Mouse (Mus musculus) heart, embryonic 16.5 days (tissue): Measurements from ENCODE around the gene Syce3. TPM values are rescaled to one million over a fixed set of nuclear protein-coding genes. Genes with fewer than 3 reads are reported as not detected.

Experiments used
- ATAC-seq: fragments of 200-750 bp; cut with Nextera tagmentation; replicated peaks from 2 replicates; pipeline ENCODE4 v1.8.0; 2017; ENCODE audit warnings: moderate number of reproducible peaks; ENCODE audit not compliant: insufficient read depth, low FRiP score; ENCODE audit errors: extremely low read depth
- H3K27ac ChIP-seq: fragments of 300-500 bp; sonication (generic); 2 replicates; pipeline ENCODE4 v1.5.1; 2014; ENCODE audit warnings: mild to moderate bottlenecking, low read length, control low read depth, moderate library complexity
- H3K27me3 ChIP-seq: fragments of 300-500 bp; sonication (generic); 2 replicates; pipeline ENCODE4 v1.6.1; 2014; ENCODE audit warnings: low read length, mixed read lengths; ENCODE audit not compliant: control insufficient read depth, insufficient read depth
- H3K36me3 ChIP-seq: fragments of 300-500 bp; sonication (generic); 2 replicates; pipeline ENCODE4 v1.6.1; 2014; ENCODE audit not compliant: control insufficient read depth, insufficient read depth
- H3K4me1 ChIP-seq: fragments of 300-500 bp; sonication (generic); 2 replicates; pipeline ENCODE4 v1.6.1; 2014; ENCODE audit warnings: low read length, mixed read lengths; ENCODE audit not compliant: control insufficient read depth, insufficient read depth
- H3K4me2 ChIP-seq: fragments of 300-500 bp; sonication (generic); 2 replicates; pipeline ENCODE4 v1.6.1; 2014; ENCODE audit warnings: low read depth, mild to moderate bottlenecking, control low read depth, low read length
- H3K4me3 ChIP-seq: fragments of 300-500 bp; sonication (generic); 2 replicates; pipeline ENCODE4 v1.5.1; 2014; ENCODE audit warnings: mild to moderate bottlenecking, control low read depth, low read length
- H3K9ac ChIP-seq: fragments of 300-500 bp; sonication (generic); 2 replicates; pipeline ENCODE4 v1.6.1; 2014; ENCODE audit warnings: low read length, control low read depth
- H3K9me3 ChIP-seq: fragments of 300-500 bp; sonication (generic); replicated peaks from 2 replicates; pipeline ENCODE4 v1.6.1; 2016; ENCODE audit warnings: low read length; ENCODE audit not compliant: control insufficient read depth
- WGBS: fragments of 180-500 bp; shearing (Covaris S2); extraction: QIAGEN DNeasy Blood & Tissue Kit; methylation state at CpG from one replicate; pipeline ENCODE4 v1.1.7; 2014; 5-methylcytosine and 5-hydroxymethylcytosine counted together
- polyA plus RNA-seq: library from polyadenylated mRNA; unstranded; fragments of >200 nt; fragmentation: Nextera tagmentation; extraction: Ambion mirVana; gene quantifications from 2 replicates; pipeline ENCODE4 v1.2.1, GENCODE M21; 2015

Syce3 gene
- polyA plus RNA-seq, 1 experiment from 2014 or later = not detected

- no peak for ATAC-seq
- H3K9ac ChIP-seq = no peak overlapping the region
- H3K27ac ChIP-seq = no peak overlapping the region
- no peak overlapping the region for H3K4me2 ChIP-seq
- WGBS = 47% methylated on average over 1 of the region's 1 CpGs
- no peaks in the 10 kb centered on the region for H3K4me1 ChIP-seq
- H3K9me3 ChIP-seq = no peaks in the 10 kb centered on the region
- H3K4me3 ChIP-seq = no peak overlapping the region
- no peaks in the 10 kb centered on the region for H3K36me3 ChIP-seq
- H3K27me3 ChIP-seq = no peaks in the 10 kb centered on the region
Observed at GRCm38 (mm10) chr15:89399716-89400115, 10.6 kb downstream of the Syce3 start.

- no peak for ATAC-seq
- Histone ChIP-seq H3K36me3 (no peaks in the 10 kb centered on the region), H3K4me2 (no peak overlapping the region), H3K27ac (no peak overlapping the region), H3K4me1 (no peaks in the 10 kb centered on the region), H3K4me3 (no peak overlapping the region), H3K9me3 (no peaks in the 10 kb centered on the region), H3K9ac (no peak overlapping the region), H3K27me3 (no peaks in the 10 kb centered on the region)
- 79% methylated on average over 2 of the region's 2 CpGs for WGBS
Observed at GRCm38 (mm10) chr15:89398146-89398545, 12.2 kb downstream of the Syce3 start.

GRCm38 (mm10) chr15:89396883-89397282, 13.4 kb downstream of the Syce3 start:
- Histone ChIP-seq H3K4me1 (no peaks in the 10 kb centered on the region), H3K4me3 (no peak overlapping the region), H3K27ac (no peak overlapping the region), H3K27me3 (no peaks in the 10 kb centered on the region), H3K36me3 (no peaks in the 10 kb centered on the region), H3K9ac (no peak overlapping the region), H3K9me3 (no peaks in the 10 kb centered on the region), H3K4me2 (no peak overlapping the region)
- ATAC-seq = no peak
- WGBS = 81% methylated on average over 4 of the region's 4 CpGs

- Histone ChIP-seq H3K4me2 (no peak overlapping the region), H3K9ac (no peak overlapping the region), H3K27me3 (peaks cover 5% of the 10 kb centered on the region; the same call in 1 of the 2 replicates), H3K27ac (no peak overlapping the region), H3K4me1 (no peaks in the 10 kb centered on the region), H3K36me3 (no peaks in the 10 kb centered on the region), H3K9me3 (no peaks in the 10 kb centered on the region), H3K4me3 (no peak overlapping the region)
- WGBS = 87% methylated on average over 10 of the region's 10 CpGs
- no peak for ATAC-seq
Observed at GRCm38 (mm10) chr15:89390081-89390480, 20.2 kb downstream of the Syce3 start.

GRCm38 (mm10) chr15:89387127-89387526, 23.2 kb downstream of the Syce3 start:
- Histone ChIP-seq H3K27ac (no peak overlapping the region), H3K27me3 (peaks cover 5% of the 10 kb centered on the region; the same call in 1 of the 2 replicates), H3K4me1 (no peaks in the 10 kb centered on the region), H3K36me3 (no peaks in the 10 kb centered on the region), H3K4me2 (no peak overlapping the region), H3K4me3 (no peak overlapping the region), H3K9ac (no peak overlapping the region), H3K9me3 (no peaks in the 10 kb centered on the region)
- 32% methylated on average over 12 of the region's 12 CpGs for WGBS
- ATAC-seq = no peak; the same call in 1 of the 2 replicates

GRCm38 (mm10) chr15:89384617-89385016, 25.7 kb downstream of the Syce3 start, which contains the start of gene Klhdc7b:
Gene Klhdc7b (plus strand): TSS chr15:89384917.
- Histone ChIP-seq H3K36me3 (no peaks in the 10 kb centered on the region), H3K4me3 (no peak within 1 kb of the TSS), H3K27ac (no peak within 1 kb of the TSS), H3K4me1 (0 out of 2 replicates have a peak, but pooled peaks cover under 1% of the 10 kb centered on the region), H3K9ac (no peak within 1 kb of the TSS), H3K4me2 (no peak within 1 kb of the TSS), H3K27me3 (peaks cover 8% of the 10 kb centered on the region), H3K9me3 (no peaks in the 10 kb centered on the region)
- ATAC-seq = no peak
- 72% methylated on average over 7 of the region's 7 CpGs for WGBS

GRCm38 (mm10) chr15:89379429-89379828, 30.9 kb downstream of the Syce3 start:
- Histone ChIP-seq H3K4me1 (peaks cover 15% of the 10 kb centered on the region), H3K27me3 (peaks cover 35% of the 10 kb centered on the region), H3K4me2 (peak overlapping the region; percentile 84), H3K4me3 (peak overlapping the region; percentile 57), H3K36me3 (no peaks in the 10 kb centered on the region), H3K9me3 (no peaks in the 10 kb centered on the region), H3K9ac (peak overlapping the region; percentile 62), H3K27ac (no peak overlapping the region)
- 8% methylated on average over 10 of the region's 10 CpGs for WGBS
- ATAC-seq = no peak

GRCm38 (mm10) chr15:89378831-89379401, 31.4 kb downstream of the Syce3 start, which contains the start of gene Odf3b:
Gene Odf3b (minus strand): TSS chr15:89379282.
- under 1% methylated on average over 28 of the region's 33 CpGs for WGBS
- Histone ChIP-seq H3K9ac (peak within 1 kb of the TSS; percentile 62), H3K4me3 (peak within 1 kb of the TSS; percentile 57), H3K4me2 (peak within 1 kb of the TSS; percentile 84), H3K9me3 (no peaks in the 10 kb centered on the region), H3K27me3 (peaks cover 35% of the 10 kb centered on the region), H3K27ac (no peak within 1 kb of the TSS), H3K36me3 (no peaks in the 10 kb centered on the region), H3K4me1 (peaks cover 19% of the 10 kb centered on the region)
- ATAC-seq = 0 out of 2 replicates have a peak, but pooled peaks have one; percentile 39

- H3K36me3 ChIP-seq = no peaks in the 10 kb centered on the region
- H3K4me2 ChIP-seq = peak overlapping the region; percentile 84
- H3K27ac ChIP-seq = no peak overlapping the region
- peak overlapping the region; percentile 57 for H3K4me3 ChIP-seq
- H3K27me3 ChIP-seq = peaks cover 35% of the 10 kb centered on the region
- WGBS = 16% methylated on average over 39 of the region's 46 CpGs
- H3K9me3 ChIP-seq = no peaks in the 10 kb centered on the region
- peak overlapping the region; percentile 62 for H3K9ac ChIP-seq
- no peak for ATAC-seq
- H3K4me1 ChIP-seq = peaks cover 21% of the 10 kb centered on the region
Observed at GRCm38 (mm10) chr15:89377938-89378828, 32.1 kb downstream of the Syce3 start.
